Mouse (Mus musculus) thymus, adult 2 months (tissue): ENCODE measurements around the gene Kcnk1.

Experiments
- CTCF ChIP-seq: fragments of 200-500 bp; IDR thresholded peaks from 2 replicates; pipeline ENCODE4 v1.5.1; 2012; ENCODE audit warnings: mild to moderate bottlenecking, control low read depth, low read length, moderate library complexity, borderline replicate concordance; ENCODE audit not compliant: control insufficient read depth, poor library complexity, insufficient read depth; ENCODE audit errors: extremely low read depth
- POLR2A ChIP-seq: fragments of 200-500 bp; IDR thresholded peaks from 2 replicates; pipeline ENCODE4 v1.6.1; 2012; ENCODE audit warnings: mild to moderate bottlenecking, low read length, control low read depth, moderate library complexity; ENCODE audit not compliant: control insufficient read depth, poor library complexity, insufficient read depth; ENCODE audit errors: extremely low read depth

DNA sequence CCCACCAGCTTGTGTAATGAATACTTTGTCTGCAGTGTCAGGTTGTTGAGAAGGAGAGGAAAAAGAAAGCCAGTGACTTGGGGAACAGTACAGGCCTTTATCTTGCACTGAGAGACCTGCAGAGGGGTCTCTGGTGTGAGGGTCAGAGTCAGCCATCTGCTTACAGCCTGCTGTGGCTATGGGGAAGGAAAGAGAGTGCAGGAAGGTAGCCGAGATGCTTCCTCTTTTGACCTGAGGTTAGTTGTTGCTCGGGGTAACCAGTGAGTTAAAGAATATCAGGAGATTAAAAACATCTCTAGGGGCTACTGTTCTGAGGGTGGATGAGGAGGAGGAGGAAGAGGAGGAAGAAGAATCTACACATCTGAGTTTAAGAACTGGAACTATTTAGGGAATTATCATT lies 7.0 kb upstream of the Kcnk1 start:
- no peak for TF ChIP-seq CTCF
- no peak for TF ChIP-seq POLR2A
